Mouse (Mus musculus): Measurements from ENCODE around the gene Lclat1.

DNA sequence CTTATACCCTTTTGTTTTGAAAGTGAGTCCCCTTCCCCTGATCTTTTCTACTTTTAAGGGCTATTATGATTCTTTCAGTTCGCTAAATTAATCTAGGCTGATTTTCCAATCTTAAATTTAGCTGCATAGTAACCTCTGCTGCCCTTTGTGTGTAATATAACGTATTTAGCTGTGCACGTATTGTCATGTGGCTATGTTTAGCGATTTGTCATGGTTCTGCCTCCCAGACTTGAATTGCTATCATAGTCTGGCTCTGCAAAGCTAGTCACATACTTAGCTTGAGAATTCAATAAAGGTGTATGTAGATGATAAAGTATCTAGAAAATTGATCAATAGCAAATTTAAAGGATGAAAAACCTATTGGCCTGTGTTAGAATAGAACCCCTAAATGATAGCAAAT lies 69.3 kb downstream of the Lclat1 start:
- no peak for TF ChIP-seq CTCF (conservative IDR thresholded peaks at IDR 0.05; ENCODE audit: low read length)
- no peak for TF ChIP-seq POU5F1 (IDR thresholded peaks at IDR 0.05; ENCODE audit: borderline replicate concordance, low read length)
- no peak for TF ChIP-seq NANOG (IDR thresholded peaks at IDR 0.05; ENCODE audit: borderline replicate concordance, low read length)

Measured in E14TG2a.4 (cell line).